Mouse (Mus musculus) right cerebral cortex, adult 2 months (tissue): ENCODE measurements around the gene Rgs7.

ENCODE experiments used
- DNase-seq, 2 experiments: peaks; one replicate each; pipeline ENCODE4 v3.0.0; 2021 to 2022; ENCODE audit warnings: low spot score in 2 of 2

Gene Rgs7

DNA sequence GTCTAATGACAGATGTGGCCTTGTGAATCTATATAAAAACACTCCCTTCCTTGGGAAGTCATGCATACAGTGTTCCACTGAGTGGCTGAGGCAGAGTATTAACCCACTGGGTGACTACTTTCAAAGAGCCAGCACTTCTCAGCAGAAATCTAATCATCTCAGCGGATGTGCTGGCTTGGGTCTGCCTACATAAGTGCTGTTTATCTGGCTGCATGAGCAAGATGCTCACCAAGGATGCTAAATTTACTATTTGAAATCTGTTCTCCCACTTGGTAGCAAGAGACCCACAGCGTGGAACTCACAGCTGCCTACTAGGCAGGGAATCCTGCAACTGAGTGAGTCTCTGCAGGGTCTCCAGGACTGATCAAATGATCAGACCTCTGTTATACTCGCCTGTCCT is 184.7 kb downstream of the Rgs7 start:
- DNase-seq = peak; percentile 55 to 57

GRCm38 (mm10) chr1:175300895-175301294 is 191.4 kb downstream of the Rgs7 start:
- DNase-seq = no peak

GRCm38 (mm10) chr1:175300404-175300803 is 191.9 kb downstream of the Rgs7 start:
- no peak for DNase-seq

DNA sequence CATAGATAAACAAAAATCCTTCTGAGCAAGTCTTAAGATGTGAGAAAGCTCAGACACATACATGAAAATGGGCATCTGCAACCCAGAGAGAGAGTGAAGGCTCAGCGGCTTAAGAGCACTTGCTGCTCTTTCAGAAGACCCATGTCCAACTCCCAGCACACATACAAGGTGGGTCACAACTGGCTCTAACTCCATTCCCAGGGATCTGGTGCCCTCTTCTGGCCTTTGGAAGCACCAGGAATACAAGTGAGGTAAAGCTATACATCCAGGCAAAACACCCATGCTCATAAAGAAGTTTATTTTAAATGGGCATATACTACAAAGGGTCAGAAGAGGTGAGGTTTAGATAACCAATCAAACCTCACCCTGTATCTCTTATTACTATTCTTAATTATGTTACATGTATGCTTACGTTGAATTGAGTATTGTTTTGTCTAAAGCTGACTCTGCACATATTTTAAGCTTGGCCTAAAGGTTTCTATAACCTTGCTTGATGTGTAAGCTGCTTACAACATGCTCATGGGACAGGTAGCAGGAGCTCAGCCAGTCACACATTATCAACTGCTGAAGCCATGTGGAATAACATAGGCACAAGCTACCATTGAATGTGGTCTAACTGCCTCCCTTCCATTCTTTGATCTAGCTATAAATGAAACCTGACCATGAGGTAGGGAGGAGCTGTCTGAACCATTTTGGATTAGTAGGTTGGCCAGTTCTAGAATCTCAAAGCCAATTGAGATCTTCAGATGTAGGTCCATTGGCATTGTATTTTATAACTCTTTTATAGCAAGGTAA is 192.5 kb downstream of the Rgs7 start:
- no peak for DNase-seq

DNA sequence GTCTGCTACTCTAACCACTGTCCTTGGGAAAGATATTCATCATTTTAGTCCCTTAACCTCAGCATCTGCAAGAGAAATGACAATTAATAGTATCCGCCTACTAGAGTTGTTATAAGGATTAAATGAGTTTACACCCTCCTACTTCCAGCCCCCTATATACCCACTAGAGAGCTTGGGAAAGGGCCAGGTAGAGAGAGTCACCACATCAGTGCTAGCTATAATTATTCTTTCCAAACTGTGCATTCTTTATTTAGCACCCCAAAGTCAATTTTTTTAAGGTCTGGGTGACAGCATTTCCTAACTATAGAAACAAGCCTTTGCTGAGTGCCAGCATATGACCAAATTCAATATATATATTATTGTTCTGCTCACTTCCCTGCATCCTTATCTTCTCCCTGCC is 195.4 kb downstream of the Rgs7 start:
- DNase-seq = peak; percentile 33 to 47

DNA sequence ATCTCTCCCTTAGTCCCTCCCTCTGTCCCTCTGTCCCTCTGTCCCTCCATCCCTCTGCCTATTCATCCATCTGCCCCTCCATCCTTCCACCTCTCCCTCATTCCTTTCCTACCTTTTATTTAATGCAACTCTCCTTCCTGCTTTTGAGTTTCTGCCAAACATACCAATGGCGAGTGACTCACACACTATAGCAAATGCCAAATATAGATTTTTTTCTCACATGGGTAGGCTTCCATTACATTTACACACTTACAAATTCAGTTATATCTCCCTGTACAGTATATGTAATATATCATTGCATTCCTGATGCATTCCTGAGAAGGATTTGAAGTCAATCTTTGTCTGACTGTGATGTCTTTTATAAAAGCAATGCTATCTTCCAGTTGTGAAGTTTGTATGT is 202.2 kb downstream of the Rgs7 start:
- DNase-seq = peak in 1 of 2 experiments; percentile 28

GRCm38 (mm10) chr1:175262341-175262740 is 230.0 kb downstream of the Rgs7 start:
- DNase-seq = no peak

DNA sequence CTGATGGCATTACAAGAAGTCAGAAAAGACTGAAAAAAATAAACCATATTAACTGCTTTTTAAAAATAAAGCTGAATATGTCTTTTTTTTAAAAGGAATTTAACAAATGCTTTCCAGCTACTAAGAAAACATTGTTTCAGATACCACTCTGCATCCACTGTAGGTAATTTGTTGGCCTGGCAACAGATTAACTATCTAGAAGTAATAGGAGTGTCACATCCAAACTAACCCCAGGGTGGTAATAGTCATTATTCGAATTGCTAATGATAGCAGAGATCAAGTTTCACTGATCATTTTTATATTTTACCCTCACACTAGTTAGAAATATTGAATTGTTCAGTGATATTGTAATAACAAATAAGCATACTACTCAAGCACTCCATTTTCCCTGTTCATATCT is 232.9 kb downstream of the Rgs7 start:
- no peak for DNase-seq

DNA sequence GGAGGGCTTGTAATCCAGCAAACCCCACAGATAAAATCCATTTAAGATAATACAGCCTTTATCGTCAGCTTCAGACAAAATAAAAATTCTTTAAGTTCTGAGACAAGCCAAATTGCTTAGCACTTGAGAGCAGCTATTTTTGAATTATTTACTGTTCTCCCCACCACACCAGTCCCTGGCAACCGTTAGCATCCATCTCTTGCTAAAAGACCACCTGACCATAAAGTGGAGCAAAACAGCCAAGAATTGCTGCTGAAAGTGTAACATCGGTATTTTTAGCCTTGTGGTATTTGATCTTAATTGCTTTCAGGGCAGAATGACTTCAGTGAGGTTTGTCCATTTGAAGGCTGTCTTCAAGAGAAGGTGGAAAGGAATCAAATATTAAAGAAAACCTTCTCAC is 237.1 kb downstream of the Rgs7 start:
- DNase-seq = no peak

GRCm38 (mm10) chr1:175254724-175255123 is 237.6 kb downstream of the Rgs7 start:
- DNase-seq = no peak

- no peak for DNase-seq
Measured at GRCm38 (mm10) chr1:175242135-175242534, 250.2 kb downstream of the Rgs7 start.

GRCm38 (mm10) chr1:175240137-175240536 is 252.2 kb downstream of the Rgs7 start:
- no peak for DNase-seq

- DNase-seq = no peak
Measured at GRCm38 (mm10) chr1:175221593-175222500, 270.5 kb downstream of the Rgs7 start.

- DNase-seq = no peak
Measured at GRCm38 (mm10) chr1:175219563-175219962, 272.7 kb downstream of the Rgs7 start.

DNA sequence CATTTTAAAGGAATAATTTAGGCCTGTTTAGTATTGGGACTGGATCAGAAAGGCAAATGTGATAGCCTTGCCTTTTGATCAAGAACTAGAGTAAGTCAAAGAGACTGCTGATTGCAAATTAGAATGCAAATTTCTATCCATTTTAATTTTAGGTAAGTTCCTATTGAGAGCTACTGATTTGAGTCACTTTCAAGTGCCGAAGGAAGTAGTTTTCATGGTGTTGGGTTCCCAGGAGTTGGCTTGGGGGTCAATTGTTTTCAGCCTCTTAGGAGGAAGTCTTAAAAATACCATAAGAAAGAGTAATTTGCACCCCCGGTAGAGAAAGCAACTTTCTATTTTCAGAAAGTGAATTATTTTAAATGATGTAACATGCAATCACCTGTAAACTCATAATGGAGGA is 285.3 kb downstream of the Rgs7 start:
- no peak for DNase-seq

- DNase-seq = no peak
Measured at GRCm38 (mm10) chr1:175205633-175206032, 286.7 kb downstream of the Rgs7 start.

DNA sequence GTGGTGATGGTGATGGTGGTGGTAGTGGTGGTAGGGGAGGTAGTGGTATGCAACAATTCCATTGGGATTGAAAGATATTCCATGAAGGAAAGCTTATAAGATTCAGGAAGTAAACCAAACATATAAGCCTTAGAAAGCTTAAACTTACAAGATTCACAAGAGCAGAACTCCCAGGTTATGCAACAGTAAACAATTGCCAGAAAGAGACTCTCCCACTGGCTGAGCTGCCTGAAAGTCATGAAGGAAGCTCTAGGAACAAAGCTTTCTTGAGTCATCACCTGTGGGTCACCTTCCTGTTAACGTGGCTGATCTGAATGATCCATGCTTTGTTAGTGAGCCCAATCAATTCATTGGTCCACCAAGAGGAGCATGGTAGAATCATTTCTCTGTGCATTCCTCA is 288.8 kb downstream of the Rgs7 start:
- DNase-seq = no peak

GRCm38 (mm10) chr1:175202902-175203301 is 289.4 kb downstream of the Rgs7 start:
- no peak for DNase-seq

DNA sequence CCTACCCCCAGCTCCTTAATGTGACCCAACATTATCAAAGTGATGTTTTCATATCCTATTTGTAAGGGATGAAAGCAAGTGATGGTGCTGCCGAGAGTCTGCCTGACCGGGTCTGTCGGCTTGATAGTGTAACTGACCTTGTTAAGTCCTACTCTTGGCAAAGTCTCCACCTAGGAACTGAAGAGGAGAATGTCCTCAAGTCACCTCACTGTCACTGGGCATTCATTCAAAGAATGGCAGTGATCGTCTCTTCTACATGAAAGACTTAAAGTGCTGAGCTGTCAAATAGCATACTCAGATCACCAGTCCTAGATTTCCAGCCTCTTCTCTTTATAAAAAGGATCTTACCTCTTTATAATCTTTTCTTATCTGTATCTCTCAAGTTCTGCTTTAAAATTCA is 293.4 kb downstream of the Rgs7 start:
- no peak for DNase-seq

GRCm38 (mm10) chr1:175195806-175196205 is 296.5 kb downstream of the Rgs7 start:
- DNase-seq = no peak

- no peak for DNase-seq
Measured at GRCm38 (mm10) chr1:175188186-175188585, 304.1 kb downstream of the Rgs7 start.

DNA sequence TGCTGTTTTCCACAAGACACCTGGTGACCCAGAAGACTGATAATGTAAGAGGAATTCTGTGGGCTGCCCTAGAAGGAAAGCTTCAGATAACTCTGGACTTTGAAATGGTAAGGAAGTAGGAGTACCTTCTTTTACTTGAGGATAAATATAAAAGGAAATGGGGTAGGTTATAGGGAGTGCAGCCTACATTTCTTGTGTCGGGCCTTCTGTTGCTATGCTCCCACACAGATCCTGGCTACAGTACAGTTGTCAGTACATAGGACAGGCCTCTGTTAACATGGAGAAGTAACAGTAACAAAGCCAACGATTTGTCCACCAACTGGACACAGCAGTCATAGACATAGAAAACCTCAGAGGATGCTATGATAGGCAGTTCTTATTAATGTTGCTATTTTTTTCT is 307.1 kb downstream of the Rgs7 start:
- DNase-seq = peak; percentile 25 to 45

DNA sequence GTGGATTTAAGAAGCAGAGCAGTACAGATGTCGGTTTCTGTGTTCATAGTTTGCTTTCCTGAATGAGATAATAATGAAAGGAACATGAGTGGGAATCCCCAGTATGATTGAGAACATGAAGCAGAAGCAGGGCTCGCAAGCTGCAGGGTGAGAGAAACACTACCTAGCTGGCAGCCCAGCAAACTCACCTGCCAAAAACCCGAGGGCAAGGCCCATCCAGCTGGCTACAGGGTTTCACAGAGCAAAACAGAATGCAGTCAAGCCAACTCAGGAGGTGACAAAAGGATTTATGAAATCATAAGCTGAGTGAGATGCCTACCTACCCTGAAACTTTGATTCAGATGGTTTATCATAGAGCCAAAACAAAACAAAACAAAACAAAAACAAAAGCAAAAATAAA is 307.6 kb downstream of the Rgs7 start:
- no peak for DNase-seq
